Mouse (Mus musculus) kidney, postnatal 25 days (tissue): ENCODE results near the gene Icam2.

Experiments
- DNase-seq, 2 experiments: peaks; one replicate each; pipeline ENCODE4 v3.0.0; 2021; ENCODE audit warnings: mixed read lengths in 2 of 2

Gene Icam2

GRCm38 (mm10) chr11:106390757-106391156, 2.9 kb upstream of the Icam2 start:
- DNase-seq = peak; percentile 45 to 62

GRCm38 (mm10) chr11:106389611-106390010, 1.7 kb upstream of the Icam2 start:
- peak; percentile 43 to 53 for DNase-seq

- DNase-seq = no peak
Measured at GRCm38 (mm10) chr11:106387020-106387419, 855 bp downstream of the Icam2 start.

- DNase-seq = no peak
Measured at GRCm38 (mm10) chr11:106386409-106386808, 1.5 kb downstream of the Icam2 start.

- DNase-seq = no peak
Measured at GRCm38 (mm10) chr11:106383051-106383790, 4.7 kb downstream of the Icam2 start.

- peak; percentile 33 to 67 for DNase-seq
Measured at GRCm38 (mm10) chr11:106382424-106382823, 5.5 kb downstream of the Icam2 start.

GRCm38 (mm10) chr11:106381883-106382282, 6.0 kb downstream of the Icam2 start:
- peak; percentile 53 to 60 for DNase-seq

- no peak for DNase-seq
Measured at GRCm38 (mm10) chr11:106381011-106381410, 6.9 kb downstream of the Icam2 start.

GRCm38 (mm10) chr11:106374979-106375378, 12.9 kb downstream of the Icam2 start:
- DNase-seq = no peak

- DNase-seq = no peak
Measured at GRCm38 (mm10) chr11:106374559-106374958, 13.3 kb downstream of the Icam2 start.

GRCm38 (mm10) chr11:106373998-106374397, 13.9 kb downstream of the Icam2 start:
- DNase-seq = no peak

GRCm38 (mm10) chr11:106366316-106366715, 21.6 kb downstream of the Icam2 start:
- peak; percentile 74 to 86 for DNase-seq

- no peak for DNase-seq
Measured at GRCm38 (mm10) chr11:106365366-106365765, 22.5 kb downstream of the Icam2 start, which contains the start of gene Prr29. Gene Prr29 (plus strand): TSS chr11:106365472.

- DNase-seq = no peak
Measured at GRCm38 (mm10) chr11:106364712-106365111, 23.2 kb downstream of the Icam2 start.

- peak in 1 of 2 experiments; percentile 22 for DNase-seq
Measured at GRCm38 (mm10) chr11:106359350-106359749, 28.5 kb downstream of the Icam2 start.

- DNase-seq = peak; percentile 6 to 55
Measured at GRCm38 (mm10) chr11:106355382-106356128, 32.3 kb downstream of the Icam2 start.

- DNase-seq = no peak
Measured at GRCm38 (mm10) chr11:106354181-106354580, 33.7 kb downstream of the Icam2 start.

- DNase-seq = no peak
Measured at GRCm38 (mm10) chr11:106353188-106353587, 34.7 kb downstream of the Icam2 start, which contains the start of gene Scn4a. Gene Scn4a (minus strand): TSS chr11:106353288.

- DNase-seq = no peak
Measured at GRCm38 (mm10) chr11:106351941-106352340, 35.9 kb downstream of the Icam2 start.

- DNase-seq = no peak
Measured at GRCm38 (mm10) chr11:106351253-106351652, 36.6 kb downstream of the Icam2 start.

GRCm38 (mm10) chr11:106350853-106351252, 37.0 kb downstream of the Icam2 start:
- DNase-seq = no peak

GRCm38 (mm10) chr11:106349772-106350171, 38.1 kb downstream of the Icam2 start:
- no peak for DNase-seq

GRCm38 (mm10) chr11:106344910-106345309, 43.0 kb downstream of the Icam2 start:
- no peak for DNase-seq

- peak; percentile 16 to 66 for DNase-seq
Measured at GRCm38 (mm10) chr11:106340990-106341520, 46.8 kb downstream of the Icam2 start.
